Mouse (Mus musculus) MEL (cell line): Measurements from ENCODE around the gene Tmem253. TPM values are rescaled to one million over a fixed set of nuclear protein-coding genes. Genes with fewer than 3 reads are reported as not detected.
A peak's percentile ranks its signal among the peaks of the same experiment; 100 is the strongest.

Experiments used
- DNase-seq: peaks from one replicate; pipeline ENCODE4 v3.0.0; 2011; ENCODE audit warnings: low read depth, low spot score
- H3K27ac ChIP-seq: 2 replicates; pipeline ENCODE4 v1.5.1; 2012; ENCODE audit warnings: low read depth, mild to moderate bottlenecking, control low read depth, low read length, moderate library complexity; ENCODE audit not compliant: control insufficient read depth
- H3K27me3 ChIP-seq, 2 experiments: fragments of 150-350 bp in 1 of 2; sonication (generic) in 1 of 2; 2 replicates each; pipeline ENCODE4 v1.6.1; 2012; ENCODE audit warnings: low read length in 2 of 2, mild to moderate bottlenecking in 2 of 2, improper control_type of control experiment in 1 of 2, moderate library complexity in 1 of 2; ENCODE audit not compliant: insufficient read depth in 2 of 2, control insufficient read depth in 1 of 2
- H3K36me3 ChIP-seq, 2 experiments: 2 replicates each; pipeline ENCODE4 v1.6.1; 2012 to 2014; ENCODE audit warnings: low read length in 2 of 2, improper control_type of control experiment in 1 of 2, inconsistent platforms in 1 of 2, mild to moderate bottlenecking in 1 of 2; ENCODE audit not compliant: insufficient read depth in 2 of 2, control insufficient read depth in 1 of 2
- H3K4me1 ChIP-seq, 2 experiments: fragments of 150-350 bp in 1 of 2; sonication (generic) in 1 of 2; 2 replicates each; pipeline ENCODE4 v1.6.1; 2012; ENCODE audit warnings: low read length in 2 of 2, improper control_type of control experiment in 1 of 2, mild to moderate bottlenecking in 1 of 2; ENCODE audit not compliant: insufficient read depth in 2 of 2, control insufficient read depth in 1 of 2
- H3K4me3 ChIP-seq, 2 experiments: fragments of 150-350 bp in 1 of 2; sonication (generic) in 1 of 2; 2 replicates each; pipeline ENCODE4 v1.5.1; 2012; ENCODE audit warnings: low read depth in 2 of 2, low read length in 2 of 2, mild to moderate bottlenecking in 2 of 2, moderate library complexity in 2 of 2, control low read depth in 1 of 2, improper control_type of control experiment in 1 of 2; ENCODE audit not compliant: control insufficient read depth in 1 of 2, insufficient read depth in 1 of 2
- H3K79me2 ChIP-seq: 2 replicates; pipeline ENCODE4 v1.6.1; 2012; ENCODE audit warnings: mild to moderate bottlenecking, low read length, moderate library complexity; ENCODE audit not compliant: control insufficient read depth, poor library complexity, insufficient read depth
- H3K9ac ChIP-seq: 2 replicates; pipeline ENCODE4 v1.6.1; 2012; ENCODE audit warnings: low read depth, mild to moderate bottlenecking, control low read depth, low read length, moderate library complexity; ENCODE audit not compliant: control insufficient read depth, poor library complexity, severe bottlenecking
- H3K9me3 ChIP-seq: fragments of 150-350 bp; sonication (generic); replicated peaks from 2 replicates; pipeline ENCODE4 v1.6.1; 2012; ENCODE audit warnings: mild to moderate bottlenecking, low read length, improper control_type of control experiment, moderate library complexity; ENCODE audit not compliant: insufficient read depth
- BHLHE40 ChIP-seq: IDR thresholded peaks from 2 replicates; pipeline ENCODE4 v1.6.1; 2012; ENCODE audit warnings: low read depth, mild to moderate bottlenecking, inconsistent platforms, low read length, improper control_type of control experiment, borderline replicate concordance
- CHD1 ChIP-seq: IDR thresholded peaks from 2 replicates; pipeline ENCODE4 v1.6.1; 2012; ENCODE audit warnings: low read depth, mild to moderate bottlenecking, inconsistent platforms, low read length, improper control_type of control experiment
- CHD2 ChIP-seq: IDR thresholded peaks from 2 replicates; pipeline ENCODE4 v1.6.1; 2011; ENCODE audit warnings: low read length, improper control_type of control experiment
- CTCF ChIP-seq, 3 experiments: IDR thresholded peaks in 2 of 3; conservative IDR thresholded peaks in 1 of 3; 2 replicates each; pipeline ENCODE4 v1.5.1; 2011 to 2012; ENCODE audit warnings: low read length in 3 of 3, low read depth in 2 of 3, mild to moderate bottlenecking in 2 of 3, improper control_type of control experiment in 1 of 3, inconsistent platforms in 1 of 3, mixed read lengths in 1 of 3, moderate library complexity in 1 of 3; ENCODE audit not compliant: control insufficient read depth in 1 of 3, insufficient read depth in 1 of 3, poor library complexity in 1 of 3, severe bottlenecking in 1 of 3
- E2F4 ChIP-seq: IDR thresholded peaks from 2 replicates; pipeline ENCODE4 v1.6.1; 2011; ENCODE audit warnings: low read depth, low read length, improper control_type of control experiment, borderline replicate concordance
- EP300 ChIP-seq, 2 experiments: IDR thresholded peaks; 2 replicates each; pipeline ENCODE4 v1.6.1; 2011; ENCODE audit warnings: improper control_type of control experiment in 2 of 2, low read length in 2 of 2, low read depth in 1 of 2, mild to moderate bottlenecking in 1 of 2
- ETS1 ChIP-seq: IDR thresholded peaks from 2 replicates; pipeline ENCODE4 v1.6.1; 2012; ENCODE audit warnings: low read depth, mild to moderate bottlenecking, inconsistent platforms, low read length, improper control_type of control experiment, moderate library complexity
- GATA1 ChIP-seq: IDR thresholded peaks from 2 replicates; pipeline ENCODE4 v1.6.1; 2011; ENCODE audit warnings: low read depth, low read length, improper control_type of control experiment
- JUND ChIP-seq: IDR thresholded peaks from 2 replicates; pipeline ENCODE4 v1.6.1; 2011; ENCODE audit warnings: low read depth, mild to moderate bottlenecking, improper control_type of control experiment, low read length
- MAFK ChIP-seq: IDR thresholded peaks from 2 replicates; pipeline ENCODE4 v1.6.1; 2011; ENCODE audit warnings: low read depth, mild to moderate bottlenecking, low read length, improper control_type of control experiment, borderline replicate concordance
- MAX ChIP-seq: IDR thresholded peaks from 2 replicates; pipeline ENCODE4 v1.6.1; 2011; ENCODE audit warnings: low read length, improper control_type of control experiment
- MEF2A ChIP-seq: IDR thresholded peaks from 2 replicates; pipeline ENCODE4 v1.6.1; 2014; ENCODE audit warnings: low read depth, mild to moderate bottlenecking, inconsistent platforms, low read length, improper control_type of control experiment; ENCODE audit not compliant: poor library complexity, insufficient replicate concordance, severe bottlenecking; ENCODE audit errors: extremely low read depth
- MYB ChIP-seq: IDR thresholded peaks from 2 replicates; pipeline ENCODE4 v1.6.1; 2011; ENCODE audit warnings: mild to moderate bottlenecking, low read depth, low read length, improper control_type of control experiment
- MYC ChIP-seq: IDR thresholded peaks from 2 replicates; pipeline ENCODE4 v1.6.1; 2011; ENCODE audit warnings: low read depth, mild to moderate bottlenecking, low read length, improper control_type of control experiment, moderate library complexity
- NELFE ChIP-seq: IDR thresholded peaks from 2 replicates; pipeline ENCODE4 v1.6.1; 2011; ENCODE audit warnings: low read depth, low read length, improper control_type of control experiment
- NRF1 ChIP-seq: IDR thresholded peaks from 2 replicates; pipeline ENCODE4 v1.6.1; 2014; ENCODE audit warnings: low read depth, mild to moderate bottlenecking, inconsistent platforms, low read length, improper control_type of control experiment, moderate library complexity; ENCODE audit not compliant: poor library complexity, insufficient read depth, severe bottlenecking
- POLR2A ChIP-seq, 2 experiments: IDR thresholded peaks; 2 replicates each; pipeline ENCODE4 v1.6.1; 2011 to 2012; ENCODE audit warnings: low read length in 2 of 2, mild to moderate bottlenecking in 2 of 2, control low read depth in 1 of 2, improper control_type of control experiment in 1 of 2, low read depth in 1 of 2, moderate library complexity in 1 of 2; ENCODE audit not compliant: control insufficient read depth in 1 of 2, insufficient read depth in 1 of 2, poor library complexity in 1 of 2
- POLR2AphosphoS2 ChIP-seq: IDR thresholded peaks from 2 replicates; pipeline ENCODE4 v1.6.1; 2011; ENCODE audit warnings: low read length, improper control_type of control experiment
- POLR2AphosphoS5 ChIP-seq: IDR thresholded peaks from 2 replicates; pipeline ENCODE4 v1.6.1; 2012; ENCODE audit warnings: low read depth, borderline replicate concordance, mild to moderate bottlenecking, inconsistent platforms, low read length, moderate library complexity, mixed read lengths
- RAD21 ChIP-seq: IDR thresholded peaks from 2 replicates; pipeline ENCODE4 v1.6.1; 2011; ENCODE audit warnings: mild to moderate bottlenecking, low read depth, low read length, improper control_type of control experiment
- RCOR1 ChIP-seq: IDR thresholded peaks from 2 replicates; pipeline ENCODE4 v1.6.1; 2012; ENCODE audit warnings: low read depth, mild to moderate bottlenecking, inconsistent platforms, low read length, improper control_type of control experiment
- SIN3A ChIP-seq: IDR thresholded peaks from 2 replicates; pipeline ENCODE4 v1.6.1; 2012; ENCODE audit warnings: low read length, improper control_type of control experiment, inconsistent platforms
- TAL1 ChIP-seq: IDR thresholded peaks from 2 replicates; pipeline ENCODE4 v1.6.1; 2012; ENCODE audit warnings: mild to moderate bottlenecking, inconsistent platforms, low read length, moderate library complexity, mixed read lengths
- TBP ChIP-seq: IDR thresholded peaks from 2 replicates; pipeline ENCODE4 v1.8.0; 2011; ENCODE audit warnings: low read depth, low read length, improper control_type of control experiment
- UBTF ChIP-seq: IDR thresholded peaks from 2 replicates; pipeline ENCODE4 v1.6.1; 2012; ENCODE audit warnings: low read depth, mild to moderate bottlenecking, inconsistent platforms, low read length, improper control_type of control experiment, moderate library complexity, borderline replicate concordance; ENCODE audit not compliant: insufficient read depth
- USF1 ChIP-seq: IDR thresholded peaks from 2 replicates; pipeline ENCODE4 v1.6.1; 2014; ENCODE audit warnings: low read depth, mild to moderate bottlenecking, inconsistent platforms, low read length, improper control_type of control experiment, moderate library complexity
- USF2 ChIP-seq, 2 experiments: IDR thresholded peaks; 2 replicates each; pipeline ENCODE4 v1.6.1; 2011 to 2012; ENCODE audit warnings: improper control_type of control experiment in 2 of 2, low read length in 2 of 2, borderline replicate concordance in 1 of 2, inconsistent platforms in 1 of 2, low read depth in 1 of 2, mild to moderate bottlenecking in 1 of 2; ENCODE audit not compliant: insufficient read depth in 1 of 2
- ZC3H11A ChIP-seq: IDR thresholded peaks from 2 replicates; pipeline ENCODE4 v1.6.1; 2012; ENCODE audit warnings: low read depth, mild to moderate bottlenecking, inconsistent platforms, low read length, improper control_type of control experiment
- ZKSCAN1 ChIP-seq: IDR thresholded peaks from 2 replicates; pipeline ENCODE4 v1.6.1; 2012; ENCODE audit warnings: low read depth, mild to moderate bottlenecking, inconsistent platforms, low read length, improper control_type of control experiment, moderate library complexity
- ZNF384 ChIP-seq: IDR thresholded peaks from 2 replicates; pipeline ENCODE4 v1.6.1; 2012; ENCODE audit warnings: low read depth, mild to moderate bottlenecking, inconsistent platforms, low read length, improper control_type of control experiment
- polyA plus RNA-seq, 2 experiments: library from polyadenylated mRNA; stranded (reverse) in 1 of 2; unstranded in 1 of 2; fragments of >175 nt in 1 of 2; fragments of >200 nt in 1 of 2; gene quantifications; 2 replicates each; pipeline versions ENCODE4 v1.2.1 to v1.2.4; 2012; ENCODE audit warnings: low replicate concordance in 2 of 2, low read depth in 1 of 2; ENCODE audit not compliant: insufficient read length in 2 of 2, insufficient read depth in 1 of 2, missing spikeins in 1 of 2
- total RNA-seq: library from RNA; depleted of rRNA; stranded (reverse); fragments of 300-350 nt; gene quantifications from 2 replicates; pipeline ENCODE4 v1.2.3, GENCODE M21; 2012

Gene Tmem253
- total and polyA plus RNA-seq, 3 experiments: 0.46 to 3.6 TPM; not detected in 1

DNA sequence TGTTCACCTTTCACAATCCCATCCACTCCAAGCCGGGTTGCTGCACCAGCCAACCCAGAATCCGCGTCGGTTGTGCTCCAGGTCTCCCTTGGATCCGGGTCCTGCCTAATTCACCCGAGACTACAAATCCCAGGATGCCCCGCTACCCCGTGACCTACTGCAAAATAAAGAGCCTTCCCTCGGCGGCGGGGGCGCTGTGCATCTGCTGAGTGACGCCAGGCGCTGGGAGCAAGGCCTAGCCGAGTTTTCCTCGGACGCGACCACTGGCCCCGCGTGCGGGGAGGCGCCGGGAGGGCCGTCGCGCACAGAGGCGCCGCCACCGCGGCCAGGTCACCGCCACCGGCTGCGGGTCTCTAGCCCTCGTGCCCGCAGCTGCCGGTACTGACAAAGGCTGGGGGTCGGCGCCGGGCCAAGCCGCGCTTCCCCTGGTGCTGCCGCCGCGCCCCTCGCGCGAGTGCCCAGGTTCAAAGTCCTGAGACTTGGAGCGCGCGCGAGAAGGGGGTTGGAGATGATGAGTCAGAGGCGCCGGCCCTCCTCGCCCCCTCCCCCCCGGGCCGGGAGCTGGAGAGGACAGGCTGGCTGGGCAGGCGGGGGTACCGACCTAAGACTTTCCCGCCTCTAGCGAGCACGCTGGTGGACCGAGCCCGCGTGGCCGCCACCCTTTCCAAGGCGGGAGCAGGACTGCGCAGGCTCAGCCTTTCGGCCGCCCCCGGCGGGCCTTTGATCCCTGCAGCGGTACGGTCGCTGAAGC lies 4.3 kb downstream of the Tmem253 start (continued):
- TF ChIP-seq USF2 (IDR thresholded peaks at IDR 0.05; ENCODE audit: borderline replicate concordance in 1 of 2, insufficient read depth in 1 of 2, low read depth in 1 of 2, low read length in 2 of 2) (peak in 1 of 2 experiments; percentile 71; a peak in 1 of 4 replicates), POLR2AphosphoS2 (peak; percentile 58; the same call in 1 of the 2 replicates), POLR2A (IDR thresholded peaks at IDR 0.05; ENCODE audit: control insufficient read depth in 1 of 2, insufficient read depth in 1 of 2, low read depth in 1 of 2, low read length in 2 of 2, poor library complexity in 1 of 2) (peak; percentile 59 to 76; a peak in 2 of 4 replicates), CTCF (IDR thresholded peaks at IDR 0.05 in 2 of 3, conservative IDR thresholded peaks at IDR 0.05 in 1 of 3; ENCODE audit: control insufficient read depth in 1 of 3, insufficient read depth in 1 of 3, low read depth in 2 of 3, low read length in 3 of 3, poor library complexity in 1 of 3, severe bottlenecking in 1 of 3) (peak; percentile 3 to 68 (median 59); a peak in 4 of 6 replicates)

DNA sequence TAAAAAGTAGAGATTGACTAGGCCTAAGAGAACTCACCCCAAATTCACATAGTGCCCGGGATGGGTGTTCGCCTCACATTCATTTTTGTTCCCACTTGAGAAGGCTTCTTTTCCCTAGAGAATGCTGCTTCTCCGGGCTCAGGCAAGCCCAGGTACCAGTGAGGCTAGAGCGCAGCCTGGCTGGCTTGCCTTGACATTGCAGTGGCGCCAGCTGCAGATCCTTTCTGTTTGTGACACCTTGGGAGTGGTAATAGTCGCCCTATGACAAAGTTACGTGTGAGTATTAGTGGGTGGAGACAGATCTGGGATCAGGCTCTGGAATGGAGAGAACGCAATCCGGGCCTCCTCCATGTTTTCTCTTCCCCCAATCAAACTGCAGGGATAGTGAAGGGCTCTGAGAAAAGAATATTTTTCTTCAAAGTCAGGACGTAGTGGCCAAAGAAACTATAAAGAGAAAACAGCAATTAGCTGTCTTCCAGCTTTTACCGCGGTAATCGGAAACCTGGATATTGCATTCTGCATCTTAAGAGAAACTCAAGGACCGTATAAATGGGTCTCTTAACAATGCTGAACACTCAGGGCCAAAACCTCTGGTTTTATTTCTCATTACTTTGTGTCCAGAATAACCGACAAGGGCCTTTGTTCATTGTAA lies 5.2 kb downstream of the Tmem253 start, which contains the start of gene Zfp219:
Gene Zfp219 (minus strand): TSS at position 248 of the 652 bp plus-strand sequence.
- H3K27ac ChIP-seq: peak within 1 kb of the TSS; percentile 94
- peaks cover 14% of the 10 kb centered on the region for H3K79me2 ChIP-seq
- H3K9ac ChIP-seq: peak within 1 kb of the TSS; percentile 88
- peaks cover 9 to 42% of the 10 kb centered on the region in 2 experiments for H3K4me1 ChIP-seq
- DNase-seq: peak; percentile 97
- H3K9me3 ChIP-seq: no peaks in the 10 kb centered on the region
- H3K36me3 ChIP-seq: peaks cover 0 to 35% of the 10 kb centered on the region in 2 experiments; a peak in 2 of 4 replicates
- H3K27me3 ChIP-seq: no peaks in the 10 kb centered on the region
- H3K4me3 ChIP-seq: peak within 1 kb of the TSS; percentile 77 to 86
- TF ChIP-seq RAD21 (peak; percentile 18), GATA1 (no peak), RCOR1 (0 out of 2 replicates have a peak, but pooled peaks have one; percentile 16), TAL1 (no peak), MYB (no peak), MYC (no peak; the same call in 1 of the 2 replicates), POLR2A (IDR thresholded peaks at IDR 0.05; ENCODE audit: control insufficient read depth in 1 of 2, insufficient read depth in 1 of 2, low read depth in 1 of 2, low read length in 2 of 2, poor library complexity in 1 of 2) (peak; percentile 60 to 97; a peak in 3 of 4 replicates), ZKSCAN1 (no peak), BHLHE40 (no peak), CHD1 (0 out of 2 replicates have a peak, but pooled peaks have one; percentile 22), NRF1 (no peak), ZNF384 (no peak), NELFE (peak; percentile 91), CHD2 (no peak), MAFK (no peak), MEF2A (no peak), E2F4 (no peak), SIN3A (peak; percentile 69), ETS1 (peak; percentile 36; the same call in 1 of the 2 replicates), MAX (peak; percentile 33; the same call in 1 of the 2 replicates), POLR2AphosphoS5 (no peak; the same call in 1 of the 2 replicates), CTCF (IDR thresholded peaks at IDR 0.05 in 2 of 3, conservative IDR thresholded peaks at IDR 0.05 in 1 of 3; ENCODE audit: control insufficient read depth in 1 of 3, insufficient read depth in 1 of 3, low read depth in 2 of 3, low read length in 3 of 3, poor library complexity in 1 of 3, severe bottlenecking in 1 of 3) (peak; percentile 19 to 51 (median 44); a peak in 4 of 6 replicates), POLR2AphosphoS2 (peak; percentile 82), USF1 (no peak), UBTF (no peak), JUND (no peak), ZC3H11A (no peak), EP300 (IDR thresholded peaks at IDR 0.05; ENCODE audit: low read depth in 1 of 2, low read length in 2 of 2) (no peak), TBP (peak; percentile 91)
